Mouse (Mus musculus): ENCODE measurements around the gene Hykk. TPM values are rescaled to one million over a fixed set of nuclear protein-coding genes. Genes with fewer than 3 reads are reported as not detected.

The Hykk gene
- polyA plus RNA-seq, 1 experiment = 0.22 TPM

- TF ChIP-seq CTCF (IDR thresholded peaks at IDR 0.05; ENCODE audit: borderline replicate concordance, control insufficient read depth, extremely low read depth, insufficient read depth, low read length, poor library complexity) (no peak), POLR2A (IDR thresholded peaks at IDR 0.05; ENCODE audit: control insufficient read depth, extremely low read depth, insufficient read depth, low read length, poor library complexity) (no peak)
- H3K27ac ChIP-seq (ENCODE audit: control insufficient read depth, insufficient read depth, low read length) = no peak overlapping the region
- H3K4me3 ChIP-seq (ENCODE audit: control insufficient read depth, insufficient read depth, low read length) = no peak overlapping the region
- H3K4me1 ChIP-seq (replicated peaks; ENCODE audit: control insufficient read depth, insufficient read depth, low read length) = peaks cover 6% of the 10 kb centered on the region
- H3K27me3 ChIP-seq (ENCODE audit: control insufficient read depth, insufficient read depth, low read length) = no peaks in the 10 kb centered on the region
- peak; percentile 4 for DNase-seq
- H3K36me3 ChIP-seq (ENCODE audit: control insufficient read depth, insufficient read depth, low read length) = no peaks in the 10 kb centered on the region
- 88% methylated on average over 8 of the region's 8 CpGs for WGBS
Measured at GRCm38 (mm10) chr9:54916401-54916800, 682 bp upstream of the Hykk start.

- Histone ChIP-seq H3K27me3 (ENCODE audit: control insufficient read depth, insufficient read depth, low read length) (no peaks in the 10 kb centered on the region), H3K4me3 (ENCODE audit: control insufficient read depth, insufficient read depth, low read length) (no peak overlapping the region), H3K4me1 (replicated peaks; ENCODE audit: control insufficient read depth, insufficient read depth, low read length) (peaks cover 6% of the 10 kb centered on the region), H3K36me3 (ENCODE audit: control insufficient read depth, insufficient read depth, low read length) (no peaks in the 10 kb centered on the region), H3K27ac (ENCODE audit: control insufficient read depth, insufficient read depth, low read length) (no peak overlapping the region)
- WGBS = 86% methylated on average over 2 of the region's 2 CpGs
- no peak for DNase-seq
- TF ChIP-seq POLR2A (IDR thresholded peaks at IDR 0.05; ENCODE audit: control insufficient read depth, extremely low read depth, insufficient read depth, low read length, poor library complexity) = no peak
- no peak for TF ChIP-seq CTCF (IDR thresholded peaks at IDR 0.05; ENCODE audit: borderline replicate concordance, control insufficient read depth, extremely low read depth, insufficient read depth, low read length, poor library complexity)
Measured at GRCm38 (mm10) chr9:54918191-54918590, 1.1 kb downstream of the Hykk start.

GRCm38 (mm10) chr9:54918781-54919180 is 1.7 kb downstream of the Hykk start:
- H3K27me3 ChIP-seq (ENCODE audit: control insufficient read depth, insufficient read depth, low read length) = no peaks in the 10 kb centered on the region
- no peak overlapping the region for H3K27ac ChIP-seq (ENCODE audit: control insufficient read depth, insufficient read depth, low read length)
- TF ChIP-seq CTCF (IDR thresholded peaks at IDR 0.05; ENCODE audit: borderline replicate concordance, control insufficient read depth, extremely low read depth, insufficient read depth, low read length, poor library complexity) = no peak
- no peak for TF ChIP-seq POLR2A (IDR thresholded peaks at IDR 0.05; ENCODE audit: control insufficient read depth, extremely low read depth, insufficient read depth, low read length, poor library complexity)
- no peaks in the 10 kb centered on the region for H3K36me3 ChIP-seq (ENCODE audit: control insufficient read depth, insufficient read depth, low read length)
- no peak overlapping the region for H3K4me3 ChIP-seq (ENCODE audit: control insufficient read depth, insufficient read depth, low read length)
- WGBS = 97% methylated on average over 5 of the region's 5 CpGs
- peaks cover 6% of the 10 kb centered on the region for H3K4me1 ChIP-seq (replicated peaks; ENCODE audit: control insufficient read depth, insufficient read depth, low read length)
- no peak for DNase-seq

GRCm38 (mm10) chr9:54919946-54920345 is 2.9 kb downstream of the Hykk start:
- H3K27ac ChIP-seq (ENCODE audit: control insufficient read depth, insufficient read depth, low read length) = no peak overlapping the region
- 72% methylated on average over 4 of the region's 4 CpGs for WGBS
- no peak overlapping the region for H3K4me3 ChIP-seq (ENCODE audit: control insufficient read depth, insufficient read depth, low read length)
- H3K4me1 ChIP-seq (replicated peaks; ENCODE audit: control insufficient read depth, insufficient read depth, low read length) = peaks cover 6% of the 10 kb centered on the region
- TF ChIP-seq POLR2A (IDR thresholded peaks at IDR 0.05; ENCODE audit: control insufficient read depth, extremely low read depth, insufficient read depth, low read length, poor library complexity) (no peak), CTCF (IDR thresholded peaks at IDR 0.05; ENCODE audit: borderline replicate concordance, control insufficient read depth, extremely low read depth, insufficient read depth, low read length, poor library complexity) (no peak)
- DNase-seq = no peak
- no peaks in the 10 kb centered on the region for H3K27me3 ChIP-seq (ENCODE audit: control insufficient read depth, insufficient read depth, low read length)
- no peaks in the 10 kb centered on the region for H3K36me3 ChIP-seq (ENCODE audit: control insufficient read depth, insufficient read depth, low read length)

GRCm38 (mm10) chr9:54930741-54931140 is 13.7 kb downstream of the Hykk start:
- Histone ChIP-seq H3K27ac (ENCODE audit: control insufficient read depth, insufficient read depth, low read length) (no peak overlapping the region), H3K4me1 (replicated peaks; ENCODE audit: control insufficient read depth, insufficient read depth, low read length) (no peaks in the 10 kb centered on the region), H3K27me3 (ENCODE audit: control insufficient read depth, insufficient read depth, low read length) (no peaks in the 10 kb centered on the region), H3K4me3 (ENCODE audit: control insufficient read depth, insufficient read depth, low read length) (no peak overlapping the region), H3K36me3 (ENCODE audit: control insufficient read depth, insufficient read depth, low read length) (no peaks in the 10 kb centered on the region)
- 90% methylated on average over 1 of the region's 1 CpGs for WGBS
- no peak for DNase-seq
- TF ChIP-seq POLR2A (IDR thresholded peaks at IDR 0.05; ENCODE audit: control insufficient read depth, extremely low read depth, insufficient read depth, low read length, poor library complexity) = no peak
- no peak for TF ChIP-seq CTCF (IDR thresholded peaks at IDR 0.05; ENCODE audit: borderline replicate concordance, control insufficient read depth, extremely low read depth, insufficient read depth, low read length, poor library complexity)

GRCm38 (mm10) chr9:54931765-54932164 is 14.7 kb downstream of the Hykk start:
- 29% methylated on average over 1 of the region's 1 CpGs for WGBS
- Histone ChIP-seq H3K27ac (ENCODE audit: control insufficient read depth, insufficient read depth, low read length) (no peak overlapping the region), H3K4me1 (replicated peaks; ENCODE audit: control insufficient read depth, insufficient read depth, low read length) (no peaks in the 10 kb centered on the region), H3K27me3 (ENCODE audit: control insufficient read depth, insufficient read depth, low read length) (no peaks in the 10 kb centered on the region), H3K36me3 (ENCODE audit: control insufficient read depth, insufficient read depth, low read length) (no peaks in the 10 kb centered on the region), H3K4me3 (ENCODE audit: control insufficient read depth, insufficient read depth, low read length) (no peak overlapping the region)
- DNase-seq = no peak
- TF ChIP-seq CTCF (IDR thresholded peaks at IDR 0.05; ENCODE audit: borderline replicate concordance, control insufficient read depth, extremely low read depth, insufficient read depth, low read length, poor library complexity) (no peak), POLR2A (IDR thresholded peaks at IDR 0.05; ENCODE audit: control insufficient read depth, extremely low read depth, insufficient read depth, low read length, poor library complexity) (no peak)

GRCm38 (mm10) chr9:54932379-54932778 is 15.3 kb downstream of the Hykk start:
- no peak overlapping the region for H3K4me3 ChIP-seq (ENCODE audit: control insufficient read depth, insufficient read depth, low read length)
- no peak for DNase-seq
- TF ChIP-seq POLR2A (IDR thresholded peaks at IDR 0.05; ENCODE audit: control insufficient read depth, extremely low read depth, insufficient read depth, low read length, poor library complexity) (no peak), CTCF (IDR thresholded peaks at IDR 0.05; ENCODE audit: borderline replicate concordance, control insufficient read depth, extremely low read depth, insufficient read depth, low read length, poor library complexity) (no peak)
- H3K27ac ChIP-seq (ENCODE audit: control insufficient read depth, insufficient read depth, low read length) = no peak overlapping the region
- no peaks in the 10 kb centered on the region for H3K4me1 ChIP-seq (replicated peaks; ENCODE audit: control insufficient read depth, insufficient read depth, low read length)
- no peaks in the 10 kb centered on the region for H3K27me3 ChIP-seq (ENCODE audit: control insufficient read depth, insufficient read depth, low read length)
- WGBS = 91% methylated on average over 2 of the region's 2 CpGs
- H3K36me3 ChIP-seq (ENCODE audit: control insufficient read depth, insufficient read depth, low read length) = no peaks in the 10 kb centered on the region

All from thymus, adult 2 months (tissue).